Mouse (Mus musculus): ENCODE results near the gene Clec2e. TPM values are rescaled to one million over a fixed set of nuclear protein-coding genes. Genes with fewer than 3 reads are reported as not detected.

Clec2e gene
- total RNA-seq (2023), result not detected

DNA sequence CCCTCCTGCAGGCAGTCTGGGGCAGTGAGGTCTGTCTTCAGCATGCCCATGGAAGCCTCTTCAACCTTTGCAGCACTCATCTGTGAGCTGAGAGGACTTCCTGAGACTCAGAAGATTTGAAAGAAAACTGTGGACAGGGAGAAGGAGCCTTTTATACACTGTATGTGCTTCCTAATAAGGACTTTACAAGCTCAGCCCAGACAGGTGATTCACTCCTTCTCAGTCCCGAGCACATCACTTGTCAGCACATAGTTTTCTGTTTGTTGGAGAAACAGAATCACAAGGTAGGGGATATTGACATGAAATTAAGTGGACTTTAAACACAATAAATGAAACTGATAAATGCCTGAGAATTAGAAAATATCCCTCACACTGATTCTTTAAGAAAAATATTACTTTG, at the start of gene Clec2e:
TSS of gene Clec2e (minus strand) at position 120 of the 400 bp plus-strand sequence.

DNA sequence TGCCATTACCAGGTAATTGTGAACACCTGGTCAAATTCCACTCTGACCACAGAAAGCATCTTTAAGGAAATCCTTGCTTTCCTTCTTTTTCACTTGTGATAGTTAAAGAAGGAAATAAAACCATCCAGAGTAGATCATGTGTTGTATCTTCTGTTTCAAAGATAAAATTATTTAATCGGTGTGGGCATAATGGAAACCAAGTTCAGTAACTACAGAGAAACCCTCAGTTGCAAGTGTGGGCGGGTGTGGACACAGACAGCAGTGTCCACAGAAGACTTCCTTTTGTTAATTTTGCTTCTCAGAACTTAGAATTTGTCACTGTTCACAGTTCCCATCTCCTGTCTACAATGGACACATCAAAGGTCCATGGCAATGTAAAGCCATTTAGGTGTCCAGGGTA, 55.1 kb downstream of the Clec2e start, which contains the start of gene Klrb1f:
TSS of gene Klrb1f (plus strand) at position 301 of the 400 bp plus-strand sequence.

Other genes with a start within 250 kb of the Clec2e start
- 10 to 100 TPM; 37.8 to 44.5 TPM for gene Clec2i, start 213.3 kb downstream of the Clec2e start, total RNA-seq (2023)
- gene BC035044, start 209.8 kb downstream of the Clec2e start, total RNA-seq (2023), result 1 to 10 TPM; 4.6 to 6.6 TPM
- gene Clec2g, start 166.5 kb downstream of the Clec2e start, total RNA-seq (2023), result 10 to 100 TPM; 19.3 to 19.6 TPM
- gene Klrb1f, start 55.0 kb downstream of the Clec2e start, total RNA-seq (2023), result 10 to 100 TPM; 10.5 to 12.2 TPM
- 100 to 1,000 TPM; 181 to 207 TPM for gene Clec2d, start 79.7 kb upstream of the Clec2e start, total RNA-seq (2023)
- 100 to 1,000 TPM; 195 to 249 TPM for gene Cd69, start 174.5 kb upstream of the Clec2e start, total RNA-seq (2023)
- gene 4922502D21Rik, start 230.9 kb upstream of the Clec2e start, total RNA-seq (2023), result not detected
- gene Clec12a, start 241.8 kb upstream of the Clec2e start, total RNA-seq (2023), result under 1 TPM; 0.50 to 0.96 TPM

All from T-cell, adult 66 days (primary cell).